Mouse (Mus musculus) small intestine, adult 2 months (tissue): ENCODE measurements around the gene Lxn.

Experiments used
- CTCF ChIP-seq: fragments of 200-500 bp; IDR thresholded peaks from 2 replicates; pipeline ENCODE4 v1.5.1; 2012; ENCODE audit warnings: low read depth, mild to moderate bottlenecking, control low read depth, inconsistent platforms, low read length, moderate library complexity, mixed read lengths; ENCODE audit not compliant: insufficient replicate concordance, insufficient read length; ENCODE audit errors: extremely low read depth
- POLR2A ChIP-seq: fragments of 200-500 bp; IDR thresholded peaks from 2 replicates; pipeline ENCODE4 v1.6.1; 2012; ENCODE audit warnings: low read depth, mild to moderate bottlenecking, control low read depth, inconsistent platforms, low read length, moderate library complexity

DNA sequence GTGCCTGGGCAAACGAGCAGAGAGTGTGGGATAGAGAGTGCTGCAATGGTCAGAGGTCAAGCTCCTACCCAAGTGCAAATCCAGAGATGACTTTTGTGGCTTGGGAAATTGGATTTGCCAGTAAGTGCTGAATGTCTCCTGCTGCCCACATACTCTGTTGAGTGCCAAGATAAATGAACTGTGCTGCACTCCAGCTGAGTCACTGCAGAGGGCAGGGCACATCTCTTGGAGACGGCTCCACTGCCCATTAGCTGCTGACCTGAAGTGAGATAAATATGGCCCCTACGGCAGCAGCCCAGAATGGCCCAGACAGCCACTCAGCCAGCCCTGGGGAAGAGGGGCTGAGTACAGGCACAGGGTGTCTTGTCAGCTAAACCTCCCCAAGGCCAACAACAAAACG lies 26.4 kb upstream of the Lxn start:
- TF ChIP-seq CTCF (no peak), POLR2A (no peak)
